Mouse (Mus musculus) erythroid progenitor cell, adult 5-6 weeks (primary cell): Measurements from ENCODE around the gene Smtn. TPM values are rescaled to one million over a fixed set of nuclear protein-coding genes. Genes with fewer than 3 reads are reported as not detected.

ENCODE experiments used
- ATAC-seq: replicated peaks from 2 replicates; pipeline ENCODE4 v1.8.0; 2016; ENCODE audit warnings: moderate number of reproducible peaks, mild to moderate bottlenecking, moderate TSS enrichment, inconsistent platforms; ENCODE audit not compliant: poor library complexity, low FRiP score, severe bottlenecking
- total RNA-seq, 2 experiments: library from RNA; stranded (forward) in 1 of 2; stranded (reverse) in 1 of 2; fragments of 150-400 nt in 1 of 2; fragments of 186-747, 209-891 nt in 1 of 2; gene quantifications; 2 replicates each; pipeline versions ENCODE4 v1.2.3 to v1.2.4; 2015 to 2017; ENCODE audit warnings: low replicate concordance in 2 of 2

The Smtn gene
- total RNA-seq (2015; ENCODE audit: low replicate concordance) (6.1 TPM in 1 of 2 replicates, not detected in the other), total RNA-seq (2017; ENCODE audit: low replicate concordance) (0.39 and 2.9 TPM in 2 replicates)

- ATAC-seq = no peak
Measured at GRCm38 (mm10) chr11:3540451-3541085, at the start of gene Smtn. Gene Smtn (minus strand): TSS chr11:3540612.

DNA sequence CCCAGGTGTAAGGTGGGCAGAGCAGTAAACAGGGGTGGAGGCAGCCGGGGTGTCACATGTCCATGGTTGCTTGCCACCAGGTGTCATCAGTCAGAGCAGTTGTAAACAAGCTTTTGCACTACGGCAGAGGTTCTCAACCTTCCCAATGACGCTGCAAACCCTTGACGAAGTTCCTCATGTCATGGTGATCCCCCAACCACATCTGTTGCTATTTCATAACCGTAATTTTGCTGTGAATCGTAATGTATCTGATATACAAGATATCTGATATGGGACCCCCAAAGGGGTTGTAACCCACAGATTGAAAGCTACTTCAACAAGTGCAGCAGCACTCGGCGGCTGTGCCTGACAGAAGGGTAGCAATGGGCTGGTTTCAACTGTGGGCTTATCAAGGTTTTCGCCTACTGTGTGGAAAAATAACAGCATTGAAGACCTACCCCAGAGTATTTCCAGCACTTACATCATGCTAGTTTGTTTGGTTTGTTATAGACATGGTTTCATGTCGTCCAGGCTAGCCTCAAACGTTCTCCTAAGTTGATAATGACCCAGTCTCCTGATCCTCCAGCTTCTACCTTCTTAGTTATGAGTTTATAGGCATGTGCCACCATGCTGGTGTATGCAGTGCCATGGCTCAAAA lies 47.7 kb upstream of the Smtn start:
- no peak for ATAC-seq

DNA sequence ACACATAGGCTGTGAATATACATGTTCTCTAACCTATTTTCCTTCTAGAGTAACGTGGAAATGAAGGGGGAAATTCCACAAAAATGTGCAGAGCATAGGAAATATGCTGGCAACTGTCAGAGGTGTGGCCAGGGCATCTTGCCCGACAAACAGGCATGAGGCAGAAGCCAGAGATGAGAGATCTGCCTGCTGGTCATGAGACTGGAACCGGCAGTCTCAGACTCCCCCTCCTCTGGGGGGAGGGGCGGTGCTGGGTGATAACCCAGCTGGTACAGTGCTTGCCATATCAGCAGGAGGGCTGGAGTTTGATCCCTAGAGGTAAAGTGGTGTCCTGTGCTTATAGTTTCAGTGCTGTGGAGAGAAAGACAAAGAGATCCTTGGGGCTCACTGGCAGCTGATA lies 46.9 kb upstream of the Smtn start:
- ATAC-seq = no peak

- ATAC-seq = no peak
Measured at GRCm38 (mm10) chr11:3585983-3586618, 45.7 kb upstream of the Smtn start.

DNA sequence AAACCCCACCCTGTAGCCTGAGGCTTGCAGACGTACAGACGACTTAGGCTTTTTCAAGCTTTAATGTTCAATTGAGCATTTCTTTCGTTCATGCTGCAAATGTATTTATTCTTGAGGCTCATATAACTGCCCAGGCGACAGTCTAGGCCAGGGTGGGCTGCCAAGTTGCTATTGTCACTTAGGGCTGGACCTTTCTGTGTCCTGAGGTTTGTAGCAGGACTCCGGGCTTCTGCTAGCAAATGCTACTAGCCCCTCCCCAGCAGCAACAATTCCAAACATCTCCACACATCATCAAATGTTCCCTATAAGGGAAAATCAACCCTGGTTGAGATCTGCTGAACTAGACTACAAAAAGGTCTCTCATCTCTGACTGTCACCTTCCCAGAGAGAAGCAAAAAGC lies 42.7 kb upstream of the Smtn start:
- ATAC-seq = no peak

DNA sequence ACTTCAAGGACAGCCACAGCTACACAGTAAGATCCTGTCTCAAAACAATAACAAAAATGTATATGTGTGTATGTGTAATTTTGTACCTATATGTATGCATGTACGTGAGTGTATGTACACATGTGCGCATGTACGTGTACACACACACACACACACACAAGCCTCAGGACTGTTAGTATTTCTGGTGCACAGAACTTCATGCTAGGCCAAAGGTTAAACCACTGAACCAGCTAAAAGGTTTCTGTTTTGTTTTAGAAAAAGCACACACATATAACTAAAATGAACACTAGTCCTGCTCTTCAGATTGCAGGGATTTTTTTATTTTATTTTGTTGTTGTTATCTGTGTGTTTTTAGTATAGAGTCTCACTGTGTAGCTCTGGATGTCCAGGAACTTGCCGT lies 41.5 kb upstream of the Smtn start:
- no peak for ATAC-seq

DNA sequence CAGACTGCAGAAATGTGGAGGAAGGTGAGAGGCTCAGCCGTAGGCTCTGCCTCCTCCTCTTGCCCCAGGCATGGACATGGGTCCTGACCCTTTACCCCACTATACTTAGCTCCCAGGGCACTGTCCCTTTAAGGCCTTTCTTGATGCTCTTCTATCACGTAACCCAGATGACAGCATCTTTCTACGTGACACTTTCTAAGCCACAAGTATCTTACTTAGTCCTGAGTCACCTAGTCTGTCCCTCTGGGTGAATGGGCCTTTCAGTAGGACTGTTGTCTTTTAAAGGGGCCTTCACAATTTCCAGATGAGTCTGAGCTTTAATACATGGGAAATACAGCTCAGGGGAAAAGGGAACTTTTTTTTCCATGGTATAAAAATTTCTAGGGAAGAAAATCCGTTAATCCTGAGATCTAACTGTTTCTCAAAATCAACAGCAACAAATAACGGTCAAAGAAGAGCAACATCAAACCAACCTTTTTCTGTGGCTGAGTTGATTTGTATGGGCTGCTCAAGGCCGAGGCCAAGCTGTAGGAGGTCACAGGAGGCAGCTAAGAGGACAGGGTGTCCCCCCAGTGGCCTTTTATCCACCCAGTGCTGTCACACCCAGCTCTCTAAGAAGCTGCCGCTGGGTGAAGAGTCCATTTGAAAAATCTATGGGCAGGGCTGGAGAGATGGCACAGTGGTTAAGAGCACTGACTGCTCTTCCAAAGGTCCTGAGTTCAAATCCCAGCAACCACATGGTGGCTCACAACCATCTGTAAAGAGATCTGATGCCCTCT lies 40.1 kb upstream of the Smtn start:
- no peak for ATAC-seq

DNA sequence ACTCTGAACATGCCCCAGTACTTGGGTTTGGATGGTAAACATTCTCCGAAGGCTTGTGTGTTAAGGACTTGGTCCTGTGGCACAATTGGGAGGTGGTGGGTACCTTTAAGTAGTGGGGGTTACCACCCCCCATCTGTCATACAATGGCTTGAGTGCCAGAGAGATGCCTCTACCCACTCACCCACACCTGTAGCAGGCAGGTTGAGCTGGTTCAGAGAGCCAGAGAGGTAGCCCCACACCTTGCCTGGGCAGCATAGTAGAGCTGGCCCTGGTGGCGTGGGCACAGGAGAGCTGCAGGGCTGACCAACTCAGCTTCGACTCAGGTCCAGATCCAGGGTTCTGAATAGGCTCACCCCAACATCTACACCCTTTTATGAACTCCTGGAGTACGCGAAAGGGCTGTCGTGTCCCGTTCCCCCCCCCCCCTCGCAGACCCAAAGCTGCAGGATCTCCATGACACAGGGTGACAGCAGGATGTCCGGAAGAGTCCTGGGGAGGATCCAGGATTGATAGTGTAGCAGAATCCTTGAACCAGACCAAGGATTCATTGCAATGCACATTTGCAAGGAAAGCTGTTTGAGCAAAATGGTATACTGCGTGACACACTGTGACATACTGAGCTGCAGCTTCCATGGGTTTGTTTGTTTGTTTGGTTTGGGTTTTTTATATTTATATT lies 37.8 kb upstream of the Smtn start:
- no peak for ATAC-seq

DNA sequence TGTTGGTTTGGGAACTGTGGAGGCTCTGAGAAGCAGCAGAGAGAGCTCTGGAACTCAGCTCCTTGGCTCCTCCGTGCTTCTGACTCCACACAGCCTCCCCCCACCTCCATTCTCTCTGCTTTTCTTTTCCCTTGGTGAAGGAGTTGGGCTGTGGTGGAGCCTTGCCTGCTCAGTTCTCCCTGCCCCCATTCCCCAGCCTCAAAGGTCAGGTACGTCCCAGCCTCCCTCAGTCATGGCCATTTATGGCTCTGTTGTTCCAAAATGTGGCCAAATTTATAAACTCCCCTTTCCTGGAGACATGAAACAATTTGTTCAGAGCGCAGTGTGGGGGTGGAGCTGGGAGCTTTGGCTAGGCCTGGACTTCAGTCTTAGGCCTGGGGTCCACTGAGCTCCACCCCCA lies 34.8 kb upstream of the Smtn start:
- no peak for ATAC-seq

DNA sequence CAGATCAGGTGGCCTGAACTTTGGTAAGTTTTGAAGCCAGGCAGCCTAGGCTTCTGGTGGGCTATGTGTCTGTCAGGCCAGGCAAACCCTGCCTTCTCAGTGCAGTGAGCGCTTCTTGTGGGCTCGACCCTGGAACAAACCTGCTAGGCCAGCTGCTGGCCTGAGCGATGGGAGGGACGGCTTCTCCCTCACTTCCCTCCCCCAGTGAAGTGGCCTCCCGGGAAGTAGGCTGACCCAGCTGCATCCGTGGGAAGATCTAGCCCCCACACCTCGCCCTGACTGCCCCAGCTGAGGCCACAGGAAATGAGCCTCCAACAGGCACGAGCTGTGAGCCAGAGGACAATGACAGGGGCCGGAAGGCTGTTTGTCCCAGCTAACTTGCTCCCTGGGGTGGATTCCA lies 32.7 kb upstream of the Smtn start:
- peak; percentile 33 for ATAC-seq

DNA sequence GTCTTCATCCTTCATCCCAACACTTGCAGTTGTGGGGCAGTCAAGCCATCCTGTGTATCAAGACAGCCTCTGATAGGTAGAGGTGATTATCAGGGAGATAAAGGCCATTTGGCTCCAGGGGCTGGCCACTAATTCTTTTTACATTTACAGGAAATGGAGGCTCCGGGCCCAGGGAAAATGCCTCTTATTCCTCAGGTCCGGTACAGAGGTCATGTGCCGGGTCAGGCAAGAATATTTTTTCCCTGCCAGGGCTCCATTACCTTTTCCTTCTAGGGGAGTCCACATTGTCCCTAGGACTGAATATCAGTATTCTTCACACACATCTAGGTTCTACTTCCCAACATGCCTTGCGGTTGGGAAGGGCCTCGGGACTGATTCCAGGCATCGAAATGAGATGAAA lies 31.8 kb upstream of the Smtn start:
- no peak for ATAC-seq

DNA sequence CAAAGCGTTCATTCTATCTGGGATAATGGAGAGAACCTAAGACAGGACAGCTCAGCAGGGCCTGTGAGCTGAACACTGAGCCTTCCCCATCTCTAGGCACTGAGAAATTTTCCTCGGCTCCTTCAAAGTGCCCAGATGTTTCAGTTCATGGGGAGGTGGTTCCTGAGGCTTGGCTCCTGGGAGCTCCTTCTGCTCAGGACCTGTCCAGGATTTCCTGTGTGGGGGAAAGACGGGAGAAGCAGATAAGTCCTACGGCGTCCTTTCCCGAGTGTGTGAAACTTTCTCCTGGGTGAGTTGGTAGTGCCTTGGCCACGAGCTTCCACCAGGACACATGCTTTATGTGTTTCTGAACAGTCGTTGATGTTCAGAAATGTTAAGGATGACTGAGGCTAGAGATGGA lies 29.9 kb upstream of the Smtn start:
- no peak for ATAC-seq

- no peak for ATAC-seq
Measured at GRCm38 (mm10) chr11:3567896-3568295, 27.5 kb upstream of the Smtn start.

GRCm38 (mm10) chr11:3566018-3566417 lies 25.6 kb upstream of the Smtn start:
- no peak for ATAC-seq

DNA sequence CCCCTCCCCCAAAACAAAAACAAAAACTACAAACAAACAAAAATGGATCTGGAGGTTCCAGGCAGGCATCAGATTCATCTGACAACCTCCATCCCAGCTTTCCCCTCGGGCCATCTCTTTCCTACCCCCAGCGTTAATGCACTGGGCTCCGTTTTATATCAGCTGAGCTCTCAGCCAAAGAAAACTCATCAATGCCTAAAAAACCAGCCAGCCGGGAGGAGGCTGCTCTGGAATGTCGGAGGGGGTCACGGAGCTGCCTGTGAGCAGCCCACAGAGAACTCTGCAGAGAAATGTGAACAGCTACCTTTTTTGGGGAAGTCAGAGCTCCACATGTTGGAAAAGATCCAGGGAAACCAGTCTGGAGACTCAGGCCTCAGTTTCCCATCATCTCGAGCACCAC lies 24.0 kb upstream of the Smtn start:
- no peak for ATAC-seq

- no peak for ATAC-seq
Measured at GRCm38 (mm10) chr11:3563853-3564252, 23.4 kb upstream of the Smtn start.

DNA sequence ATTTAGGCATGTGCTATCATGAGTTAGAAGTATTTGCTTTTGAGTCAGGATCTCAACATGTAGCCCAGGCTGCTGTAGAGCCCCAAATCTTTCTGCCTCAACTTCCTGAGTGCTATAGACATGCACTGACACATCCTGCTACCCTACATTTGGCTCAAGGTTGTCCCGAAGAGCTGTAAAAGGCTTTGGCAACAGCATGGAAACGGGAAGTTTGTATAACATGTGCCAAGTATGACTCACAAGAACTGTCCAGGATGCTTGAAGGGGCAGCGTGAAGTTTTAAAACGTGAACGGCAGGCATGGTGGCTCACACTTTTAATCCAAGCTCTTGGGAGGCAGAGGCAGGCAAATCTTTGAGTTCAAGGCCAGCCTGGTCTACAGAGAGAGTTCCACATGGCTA lies 19.8 kb upstream of the Smtn start:
- no peak for ATAC-seq

GRCm38 (mm10) chr11:3557852-3558251 lies 17.4 kb upstream of the Smtn start:
- no peak for ATAC-seq

GRCm38 (mm10) chr11:3554976-3555375 lies 14.6 kb upstream of the Smtn start:
- no peak for ATAC-seq

DNA sequence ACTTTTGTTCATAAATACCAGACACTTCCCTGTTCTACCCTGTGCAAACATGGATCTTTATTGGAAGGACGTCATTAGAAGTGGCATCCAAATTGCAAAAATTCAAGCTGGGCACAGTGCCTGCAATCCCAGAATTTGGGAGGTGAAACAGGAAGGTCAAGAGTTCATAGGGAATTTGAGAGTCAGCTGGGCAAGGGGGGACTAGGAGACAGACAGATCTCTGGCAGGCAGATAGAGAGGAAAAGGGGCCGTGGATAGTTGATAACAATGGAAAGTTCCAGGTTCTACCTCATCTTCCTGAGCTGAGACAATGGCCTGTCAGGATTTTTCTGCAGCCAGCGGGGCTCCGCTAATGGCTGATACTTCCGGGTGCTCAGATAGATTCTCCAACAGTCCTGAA lies 9.4 kb upstream of the Smtn start:
- ATAC-seq = no peak
